In genomic region chr5:83518661-83519060, GRCm38 (mm10) we compare ENCODE assay signal across 13 mouse cellular contexts.
DNase-seq lines count a peak whose midpoint lies in the region; ATAC-seq lines count a peak whose summit lies in the region.
"Had no signal": no experiment of that assay in that cellular context is flagged by ENCODE, and none has a peak within 500 bp of the region (broad histone marks: within the 10 kb centered on the region; RNA-seq: fewer than 3 reads in every experiment).

No protein-coding gene starts in this region.

- WGBS in hindbrain, embryonic 11.5 days: 84% methylated on average over 1 of the region's 1 CpGs
- WGBS in hindbrain, embryonic 16.5 days: 81% methylated on average over 1 of the region's 1 CpGs
- 59% methylated on average over 1 of the region's 1 CpGs for WGBS in midbrain, embryonic 14.5 days
- 68% methylated on average over 1 of the region's 1 CpGs for WGBS in midbrain, embryonic 16.5 days

- peak; percentile 25 for DNase-seq in hindbrain, embryonic 11.5 days (ENCODE audit: low spot score)
- DNase-seq in midbrain, embryonic 14.5 days: peak; percentile 83
- DNase-seq in embryo, embryonic 10 days (ENCODE audit: low spot score): peak; percentile 22
- DNase-seq in right cerebral cortex, postnatal 4 days: no peak
- no peak for DNase-seq in adrenal gland, postnatal 10 days
- no peak for DNase-seq in right cerebral cortex, postnatal 10 days (ENCODE audit: low spot score in 2 of 2)
- DNase-seq: heart, adult 11 months; kidney, adult 2 months; spleen, adult 18-20 months; thymus, postnatal 25 days had no signal

- no peak overlapping the region for H3K4me2 ChIP-seq in hindbrain, embryonic 11.5 days (replicated peaks; ENCODE audit: low read depth, low read length)
- H3K4me2 ChIP-seq in hindbrain, embryonic 16.5 days (ENCODE audit: low read length): no peak overlapping the region
- no peak overlapping the region for H3K4me2 ChIP-seq in midbrain, embryonic 14.5 days (ENCODE audit: low read length)
- no peak overlapping the region for H3K4me2 ChIP-seq in midbrain, embryonic 16.5 days (ENCODE audit: low read length)

- no peaks in the 10 kb centered on the region for H3K4me1 ChIP-seq in hindbrain, embryonic 11.5 days (replicated peaks; ENCODE audit: control insufficient read depth, insufficient read depth, low read length)
- H3K4me1 ChIP-seq in hindbrain, embryonic 16.5 days (ENCODE audit: control insufficient read depth, insufficient read depth, low read depth, low read length): no peaks in the 10 kb centered on the region
- no peaks in the 10 kb centered on the region for H3K4me1 ChIP-seq in midbrain, embryonic 14.5 days (ENCODE audit: control insufficient read depth, insufficient read depth, low read length)
- H3K4me1 ChIP-seq in midbrain, embryonic 16.5 days (ENCODE audit: control insufficient read depth, insufficient read depth, low read length): no peaks in the 10 kb centered on the region

- H3K9me3 ChIP-seq in hindbrain, embryonic 11.5 days (ENCODE audit: control insufficient read depth, low read length): no peaks in the 10 kb centered on the region
- H3K9me3 ChIP-seq in hindbrain, embryonic 16.5 days (ENCODE audit: control insufficient read depth, low read length): no peaks in the 10 kb centered on the region
- H3K9me3 ChIP-seq in midbrain, embryonic 14.5 days (ENCODE audit: control insufficient read depth, low read length): no peaks in the 10 kb centered on the region
- no peaks in the 10 kb centered on the region for H3K9me3 ChIP-seq in midbrain, embryonic 16.5 days (replicated peaks; ENCODE audit: control insufficient read depth, low read length, poor library complexity, severe bottlenecking)

- no peak overlapping the region for H3K4me3 ChIP-seq in hindbrain, embryonic 11.5 days (ENCODE audit: low read depth, low read length)
- no peak overlapping the region for H3K4me3 ChIP-seq in hindbrain, embryonic 16.5 days (ENCODE audit: low read length)
- H3K4me3 ChIP-seq in midbrain, embryonic 14.5 days (replicated peaks; ENCODE audit: low read depth, low read length): no peak overlapping the region
- no peak overlapping the region for H3K4me3 ChIP-seq in midbrain, embryonic 16.5 days (ENCODE audit: low read depth, low read length)

- ATAC-seq in hindbrain, embryonic 11.5 days (ENCODE audit: low FRiP score): no peak
- ATAC-seq in hindbrain, embryonic 16.5 days: no peak
- no peak for ATAC-seq in midbrain, embryonic 14.5 days (ENCODE audit: low FRiP score, low TSS enrichment)
- ATAC-seq in midbrain, embryonic 16.5 days: no peak

- no peaks in the 10 kb centered on the region for H3K27me3 ChIP-seq in hindbrain, embryonic 11.5 days (ENCODE audit: control insufficient read depth, insufficient read depth, low read length)
- H3K27me3 ChIP-seq in hindbrain, embryonic 16.5 days (replicated peaks; ENCODE audit: control insufficient read depth, insufficient read depth, low read length): no peaks in the 10 kb centered on the region
- no peaks in the 10 kb centered on the region for H3K27me3 ChIP-seq in midbrain, embryonic 14.5 days (ENCODE audit: control insufficient read depth, insufficient read depth, low read length)
- H3K27me3 ChIP-seq in midbrain, embryonic 16.5 days (ENCODE audit: control insufficient read depth, insufficient read depth, low read depth, low read length): no peaks in the 10 kb centered on the region

- H3K27ac ChIP-seq in hindbrain, embryonic 11.5 days (ENCODE audit: low read depth, low read length): no peak overlapping the region
- H3K27ac ChIP-seq in hindbrain, embryonic 16.5 days (ENCODE audit: low read depth, low read length): no peak overlapping the region
- no peak overlapping the region for H3K27ac ChIP-seq in midbrain, embryonic 14.5 days (replicated peaks; ENCODE audit: low read depth, low read length)
- no peak overlapping the region for H3K27ac ChIP-seq in midbrain, embryonic 16.5 days (ENCODE audit: low read length)

- H3K36me3 ChIP-seq in hindbrain, embryonic 11.5 days (ENCODE audit: control insufficient read depth, insufficient read depth, low read length): no peaks in the 10 kb centered on the region
- H3K36me3 ChIP-seq in hindbrain, embryonic 16.5 days (ENCODE audit: control insufficient read depth, insufficient read depth, low read length): no peaks in the 10 kb centered on the region
- H3K36me3 ChIP-seq in midbrain, embryonic 14.5 days (ENCODE audit: control insufficient read depth, insufficient read depth, low read length): no peaks in the 10 kb centered on the region
- no peaks in the 10 kb centered on the region for H3K36me3 ChIP-seq in midbrain, embryonic 16.5 days (ENCODE audit: control insufficient read depth, insufficient read depth, low read length)
- H3K36me3 ChIP-seq: G1E had no signal

- H3K9ac ChIP-seq in hindbrain, embryonic 11.5 days (ENCODE audit: low read depth, low read length): no peak overlapping the region
- no peak overlapping the region for H3K9ac ChIP-seq in hindbrain, embryonic 16.5 days (ENCODE audit: low read depth, low read length)
- no peak overlapping the region for H3K9ac ChIP-seq in midbrain, embryonic 14.5 days (replicated peaks; ENCODE audit: low read length)
- H3K9ac ChIP-seq in midbrain, embryonic 16.5 days (ENCODE audit: low read depth, low read length): no peak overlapping the region

Comparison
In these comparisons a context has a peak if more than half of its experiments do, and no peak if none do; other contexts are left out.
1. DNase-seq: peak in hindbrain, embryonic 11.5 days (single experiment), midbrain, embryonic 14.5 days (single experiment) and embryo, embryonic 10 days (single experiment); none in right cerebral cortex, postnatal 4 days (single experiment), adrenal gland, postnatal 10 days (single experiment) and right cerebral cortex, postnatal 10 days (0 of 2).